Mouse (Mus musculus): ENCODE measurements around the gene Znrf2.

GRCm38 (mm10) chr6:54819272-54819671 lies 2.6 kb downstream of the Znrf2 start:
- TF ChIP-seq GATA1 (IDR thresholded peaks at IDR 0.05; ENCODE audit: borderline replicate concordance, low read length), result no peak
- TF ChIP-seq FLI1 (IDR thresholded peaks at IDR 0.05; ENCODE audit: low read length), result no peak
